Mouse (Mus musculus): ENCODE measurements at regions not wholly inside any gene's neighbourhood (a gene's known extent, or its start where the extent isn't known, plus 50 kb on each side); places are given as distances from the start of the nearest gene placed in this dataset.

- DNase-seq: no peak
These were observed 60.0 kb downstream of the Syf2 start for GRCm38 (mm10) chr4:134990651-134991050.

- no peak for DNase-seq
These were observed 62.9 kb downstream of the Syf2 start for GRCm38 (mm10) chr4:134993526-134994122.

- no peak for DNase-seq
These were observed 63.5 kb downstream of the Syf2 start for GRCm38 (mm10) chr4:134994205-134994604.

GRCm38 (mm10) chr4:134994648-134995047 is 64.0 kb downstream of the Syf2 start:
- DNase-seq: no peak

GRCm38 (mm10) chr4:134995052-134995451 is 64.4 kb downstream of the Syf2 start:
- DNase-seq: no peak

- no peak for DNase-seq
These were observed 65.4 kb downstream of the Syf2 start for GRCm38 (mm10) chr4:134996121-134996520.

GRCm38 (mm10) chr4:134997461-134998434 is 67.0 kb downstream of the Syf2 start:
- no peak for DNase-seq

- peak in 1 of 2 experiments; percentile 9 for DNase-seq
These were observed 68.4 kb downstream of the Syf2 start for GRCm38 (mm10) chr4:134998928-134999658.

- no peak for DNase-seq
These were observed 71.6 kb downstream of the Syf2 start for GRCm38 (mm10) chr4:135002091-135002925.

- no peak for DNase-seq
These were observed 80.7 kb downstream of the Syf2 start for GRCm38 (mm10) chr4:135011365-135011764.

- DNase-seq: no peak
These were observed 82.2 kb downstream of the Syf2 start for GRCm38 (mm10) chr4:135012945-135013344.

- no peak for DNase-seq
These were observed 83.2 kb downstream of the Syf2 start for GRCm38 (mm10) chr4:135013932-135014331.

- peak; percentile 39 to 41 for DNase-seq
These were observed 87.3 kb downstream of the Syf2 start for GRCm38 (mm10) chr4:135018018-135018417.

GRCm38 (mm10) chr4:135019120-135019519 is 88.4 kb downstream of the Syf2 start:
- no peak for DNase-seq

GRCm38 (mm10) chr4:135020262-135020991 is 89.7 kb downstream of the Syf2 start:
- DNase-seq: no peak

- DNase-seq: no peak
These were observed 92.5 kb downstream of the Syf2 start for GRCm38 (mm10) chr4:135023200-135023599.

GRCm38 (mm10) chr4:135025802-135026201 is 94.7 kb upstream of the Runx3 start:
- DNase-seq: no peak

GRCm38 (mm10) chr4:135027136-135027535 is 93.3 kb upstream of the Runx3 start:
- no peak for DNase-seq

- no peak for DNase-seq
These were observed 90.7 kb upstream of the Runx3 start for GRCm38 (mm10) chr4:135029723-135030122.

- DNase-seq: no peak
These were observed 88.0 kb upstream of the Runx3 start for GRCm38 (mm10) chr4:135032461-135032860.

- DNase-seq: no peak
These were observed 87.2 kb upstream of the Runx3 start for GRCm38 (mm10) chr4:135033302-135033701.

GRCm38 (mm10) chr4:135034406-135034805 is 86.0 kb upstream of the Runx3 start:
- DNase-seq: peak; percentile 15 to 25

Measured in lung, adult 18-20 months (tissue).